Mouse (Mus musculus): ENCODE data around the gene Scnm1. TPM values are rescaled to one million over a fixed set of nuclear protein-coding genes. Genes with fewer than 3 reads are reported as not detected.
A peak's percentile ranks its signal among the peaks of the same experiment; 100 is the strongest.

The Scnm1 gene
- polyA plus RNA-seq, 1 experiment, result 63.8 TPM

- WGBS, result 7% methylated on average over 16 of the region's 16 CpGs
Measured at GRCm38 (mm10) chr3:95174011-95174592, 40.3 kb upstream of the Scnm1 start.

GRCm38 (mm10) chr3:95173256-95173949 is 39.6 kb upstream of the Scnm1 start:
- no peak overlapping the region for H3K4me3 ChIP-seq (ENCODE audit: control insufficient read depth, insufficient read depth, low read length)
- no peaks in the 10 kb centered on the region for H3K36me3 ChIP-seq (ENCODE audit: control insufficient read depth, insufficient read depth, low read length)
- H3K4me1 ChIP-seq (replicated peaks; ENCODE audit: control insufficient read depth, insufficient read depth, low read length), result peaks cover 9% of the 10 kb centered on the region
- TF ChIP-seq CTCF (IDR thresholded peaks at IDR 0.05; ENCODE audit: borderline replicate concordance, control insufficient read depth, extremely low read depth, insufficient read depth, low read length, poor library complexity) (no peak), POLR2A (IDR thresholded peaks at IDR 0.05; ENCODE audit: control insufficient read depth, extremely low read depth, insufficient read depth, low read length, poor library complexity) (no peak)
- 7% methylated on average over 58 of the region's 58 CpGs for WGBS
- DNase-seq, result peak; percentile 8
- peaks cover 21% of the 10 kb centered on the region for H3K27me3 ChIP-seq (ENCODE audit: control insufficient read depth, insufficient read depth, low read length)
- H3K27ac ChIP-seq (ENCODE audit: control insufficient read depth, insufficient read depth, low read length), result no peak overlapping the region

More at GRCm38 (mm10) chr3:95174011-95174592, 40.3 kb upstream of the Scnm1 start:
- peak; percentile 88 for DNase-seq
- Histone ChIP-seq H3K4me3 (ENCODE audit: control insufficient read depth, insufficient read depth, low read length) (peak overlapping the region; percentile 19; the same call in 1 of the 2 replicates), H3K27ac (ENCODE audit: control insufficient read depth, insufficient read depth, low read length) (no peak overlapping the region), H3K4me1 (replicated peaks; ENCODE audit: control insufficient read depth, insufficient read depth, low read length) (peaks cover 9% of the 10 kb centered on the region), H3K36me3 (ENCODE audit: control insufficient read depth, insufficient read depth, low read length) (no peaks in the 10 kb centered on the region), H3K27me3 (ENCODE audit: control insufficient read depth, insufficient read depth, low read length) (peaks cover 21% of the 10 kb centered on the region)
- TF ChIP-seq POLR2A (IDR thresholded peaks at IDR 0.05; ENCODE audit: control insufficient read depth, extremely low read depth, insufficient read depth, low read length, poor library complexity), result no peak
- peak; percentile 88 for TF ChIP-seq CTCF (IDR thresholded peaks at IDR 0.05; ENCODE audit: borderline replicate concordance, control insufficient read depth, extremely low read depth, insufficient read depth, low read length, poor library complexity)

- DNase-seq, result no peak
- Histone ChIP-seq H3K4me3 (ENCODE audit: control insufficient read depth, insufficient read depth, low read length) (no peak overlapping the region), H3K4me1 (replicated peaks; ENCODE audit: control insufficient read depth, insufficient read depth, low read length) (peaks cover 9% of the 10 kb centered on the region), H3K27ac (ENCODE audit: control insufficient read depth, insufficient read depth, low read length) (no peak overlapping the region), H3K27me3 (ENCODE audit: control insufficient read depth, insufficient read depth, low read length) (peaks cover 21% of the 10 kb centered on the region), H3K36me3 (ENCODE audit: control insufficient read depth, insufficient read depth, low read length) (no peaks in the 10 kb centered on the region)
- 56% methylated on average over 84 of the region's 84 CpGs for WGBS
- no peak for TF ChIP-seq POLR2A (IDR thresholded peaks at IDR 0.05; ENCODE audit: control insufficient read depth, extremely low read depth, insufficient read depth, low read length, poor library complexity)
- TF ChIP-seq CTCF (IDR thresholded peaks at IDR 0.05; ENCODE audit: borderline replicate concordance, control insufficient read depth, extremely low read depth, insufficient read depth, low read length, poor library complexity), result no peak
Measured at GRCm38 (mm10) chr3:95172526-95173255, 38.9 kb upstream of the Scnm1 start.

- H3K27me3 ChIP-seq (ENCODE audit: control insufficient read depth, insufficient read depth, low read length), result peaks cover 21% of the 10 kb centered on the region
- DNase-seq, result no peak
- TF ChIP-seq POLR2A (IDR thresholded peaks at IDR 0.05; ENCODE audit: control insufficient read depth, extremely low read depth, insufficient read depth, low read length, poor library complexity) (no peak), CTCF (IDR thresholded peaks at IDR 0.05; ENCODE audit: borderline replicate concordance, control insufficient read depth, extremely low read depth, insufficient read depth, low read length, poor library complexity) (no peak)
- H3K27ac ChIP-seq (ENCODE audit: control insufficient read depth, insufficient read depth, low read length), result no peak overlapping the region
- H3K4me1 ChIP-seq (replicated peaks; ENCODE audit: control insufficient read depth, insufficient read depth, low read length), result peaks cover 9% of the 10 kb centered on the region
- H3K36me3 ChIP-seq (ENCODE audit: control insufficient read depth, insufficient read depth, low read length), result no peaks in the 10 kb centered on the region
- WGBS, result 94% methylated on average over 6 of the region's 6 CpGs
- no peak overlapping the region for H3K4me3 ChIP-seq (ENCODE audit: control insufficient read depth, insufficient read depth, low read length)
Measured at GRCm38 (mm10) chr3:95171105-95171504, 37.3 kb upstream of the Scnm1 start.

- TF ChIP-seq POLR2A (IDR thresholded peaks at IDR 0.05; ENCODE audit: control insufficient read depth, extremely low read depth, insufficient read depth, low read length, poor library complexity) (no peak), CTCF (IDR thresholded peaks at IDR 0.05; ENCODE audit: borderline replicate concordance, control insufficient read depth, extremely low read depth, insufficient read depth, low read length, poor library complexity) (no peak)
- Histone ChIP-seq H3K27me3 (ENCODE audit: control insufficient read depth, insufficient read depth, low read length) (peaks cover 21% of the 10 kb centered on the region), H3K27ac (ENCODE audit: control insufficient read depth, insufficient read depth, low read length) (no peak overlapping the region), H3K4me1 (replicated peaks; ENCODE audit: control insufficient read depth, insufficient read depth, low read length) (peaks cover 9% of the 10 kb centered on the region), H3K36me3 (ENCODE audit: control insufficient read depth, insufficient read depth, low read length) (no peaks in the 10 kb centered on the region), H3K4me3 (ENCODE audit: control insufficient read depth, insufficient read depth, low read length) (no peak overlapping the region)
- WGBS, result 94% methylated on average over 10 of the region's 10 CpGs
- no peak for DNase-seq
Measured at GRCm38 (mm10) chr3:95169996-95170395, 36.2 kb upstream of the Scnm1 start.

- H3K27me3 ChIP-seq (ENCODE audit: control insufficient read depth, insufficient read depth, low read length), result peaks cover 6% of the 10 kb centered on the region; the same call in 1 of the 2 replicates
- H3K4me3 ChIP-seq (ENCODE audit: control insufficient read depth, insufficient read depth, low read length), result no peak overlapping the region
- no peak overlapping the region for H3K27ac ChIP-seq (ENCODE audit: control insufficient read depth, insufficient read depth, low read length)
- no peak for DNase-seq
- TF ChIP-seq CTCF (IDR thresholded peaks at IDR 0.05; ENCODE audit: borderline replicate concordance, control insufficient read depth, extremely low read depth, insufficient read depth, low read length, poor library complexity) (no peak), POLR2A (IDR thresholded peaks at IDR 0.05; ENCODE audit: control insufficient read depth, extremely low read depth, insufficient read depth, low read length, poor library complexity) (no peak)
- H3K4me1 ChIP-seq (replicated peaks; ENCODE audit: control insufficient read depth, insufficient read depth, low read length), result peaks cover 9% of the 10 kb centered on the region
- H3K36me3 ChIP-seq (ENCODE audit: control insufficient read depth, insufficient read depth, low read length), result no peaks in the 10 kb centered on the region
- WGBS, result 43% methylated on average over 5 of the region's 5 CpGs
Measured at GRCm38 (mm10) chr3:95164840-95165239, 31.0 kb upstream of the Scnm1 start.
